Mouse (Mus musculus) embryonic facial prominence, embryonic 10.5 days (tissue): ENCODE data around the gene Gabarapl2. TPM values are rescaled to one million over a fixed set of nuclear protein-coding genes. Genes with fewer than 3 reads are reported as not detected.

Experiments
- DNase-seq: peaks from one replicate; pipeline ENCODE4 v3.0.0-alpha.2; 2017; ENCODE audit warnings: low spot score
- H3K27ac ChIP-seq: fragments of 300-500 bp; sonication (generic); replicated peaks from 2 replicates; pipeline ENCODE4 v1.5.1; 2016; ENCODE audit warnings: mild to moderate bottlenecking
- H3K27me3 ChIP-seq: fragments of 300-500 bp; sonication (generic); replicated peaks from 2 replicates; pipeline ENCODE4 v1.6.1; 2016; ENCODE audit warnings: low read depth, mild to moderate bottlenecking; ENCODE audit not compliant: poor library complexity, severe bottlenecking
- H3K36me3 ChIP-seq: fragments of 300-500 bp; sonication (generic); replicated peaks from 2 replicates; pipeline ENCODE4 v1.6.1; 2016; ENCODE audit warnings: mild to moderate bottlenecking, moderate library complexity
- H3K4me1 ChIP-seq: fragments of 300-500 bp; sonication (generic); 2 replicates; pipeline ENCODE4 v1.6.1; 2016
- H3K4me3 ChIP-seq: fragments of 300-500 bp; sonication (generic); 2 replicates; pipeline ENCODE4 v1.5.1; 2016; ENCODE audit warnings: mild to moderate bottlenecking, moderate library complexity
- H3K9me3 ChIP-seq: fragments of 300-500 bp; sonication (generic); 2 replicates; pipeline ENCODE4 v1.6.1; 2016; ENCODE audit warnings: mild to moderate bottlenecking
- WGBS: fragments of 180-500 bp; shearing (Covaris S2); methylation state at CpG from one replicate; pipeline ENCODE4 v1.1.7; 2016; 5-methylcytosine and 5-hydroxymethylcytosine counted together
- polyA plus RNA-seq: library from polyadenylated mRNA; unstranded; fragments of >200 nt; fragmentation: Nextera tagmentation; extraction: Ambion mirVana; gene quantifications from 2 replicates; pipeline ENCODE4 v1.2.1, GENCODE M21; 2016

The Gabarapl2 gene
- polyA plus RNA-seq, 1 experiment from 2014 or later, result 194 TPM

GRCm38 (mm10) chr8:111941101-111941454 lies 575 bp downstream of the Gabarapl2 start:
- H3K4me3 ChIP-seq, result peak overlapping the region; percentile 100
- H3K27me3 ChIP-seq, result no peaks in the 10 kb centered on the region
- peaks cover 20% of the 10 kb centered on the region for H3K4me1 ChIP-seq
- H3K27ac ChIP-seq, result peak overlapping the region; percentile 90
- under 1% methylated on average over 23 of the region's 23 CpGs for WGBS
- peak; percentile 72 for DNase-seq
- no peaks in the 10 kb centered on the region for H3K9me3 ChIP-seq
- peaks cover 43% of the 10 kb centered on the region for H3K36me3 ChIP-seq

GRCm38 (mm10) chr8:111943544-111943943 lies 3.0 kb downstream of the Gabarapl2 start:
- 85% methylated on average over 2 of the region's 2 CpGs for WGBS
- Histone ChIP-seq H3K27ac (no peak overlapping the region), H3K27me3 (no peaks in the 10 kb centered on the region), H3K36me3 (peaks cover 67% of the 10 kb centered on the region), H3K4me1 (peaks cover 20% of the 10 kb centered on the region), H3K4me3 (no peak overlapping the region), H3K9me3 (no peaks in the 10 kb centered on the region)
- no peak for DNase-seq

- no peak overlapping the region for H3K27ac ChIP-seq
- H3K9me3 ChIP-seq, result no peaks in the 10 kb centered on the region
- no peaks in the 10 kb centered on the region for H3K27me3 ChIP-seq
- no peak for DNase-seq
- peaks cover 97% of the 10 kb centered on the region for H3K36me3 ChIP-seq
- 90% methylated on average over 2 of the region's 2 CpGs for WGBS
- no peak overlapping the region for H3K4me3 ChIP-seq
- peaks cover 1% of the 10 kb centered on the region for H3K4me1 ChIP-seq
Observed at GRCm38 (mm10) chr8:111947144-111947543, 6.6 kb downstream of the Gabarapl2 start.

- 93% methylated on average over 8 of the region's 8 CpGs for WGBS
- H3K4me1 ChIP-seq, result no peaks in the 10 kb centered on the region
- H3K36me3 ChIP-seq, result peaks cover 92% of the 10 kb centered on the region
- H3K27me3 ChIP-seq, result no peaks in the 10 kb centered on the region
- no peak overlapping the region for H3K4me3 ChIP-seq
- no peaks in the 10 kb centered on the region for H3K9me3 ChIP-seq
- H3K27ac ChIP-seq, result no peak overlapping the region
- DNase-seq, result no peak
Observed at GRCm38 (mm10) chr8:111947954-111948353, 7.5 kb downstream of the Gabarapl2 start.

GRCm38 (mm10) chr8:111950846-111951245 lies 10.3 kb downstream of the Gabarapl2 start:
- Histone ChIP-seq H3K27me3 (no peaks in the 10 kb centered on the region), H3K27ac (no peak overlapping the region), H3K4me1 (no peaks in the 10 kb centered on the region), H3K4me3 (no peak overlapping the region), H3K36me3 (peaks cover 92% of the 10 kb centered on the region), H3K9me3 (no peaks in the 10 kb centered on the region)
- DNase-seq, result no peak
- WGBS, result 92% methylated on average over 3 of the region's 3 CpGs

GRCm38 (mm10) chr8:111951317-111951716 lies 10.8 kb downstream of the Gabarapl2 start:
- Histone ChIP-seq H3K4me1 (no peaks in the 10 kb centered on the region), H3K27ac (no peak overlapping the region), H3K36me3 (peaks cover 92% of the 10 kb centered on the region), H3K27me3 (no peaks in the 10 kb centered on the region), H3K4me3 (no peak overlapping the region), H3K9me3 (no peaks in the 10 kb centered on the region)
- 95% methylated on average over 7 of the region's 7 CpGs for WGBS
- no peak for DNase-seq

GRCm38 (mm10) chr8:111951936-111952335 lies 11.4 kb downstream of the Gabarapl2 start:
- peaks cover 92% of the 10 kb centered on the region for H3K36me3 ChIP-seq
- H3K27me3 ChIP-seq, result no peaks in the 10 kb centered on the region
- H3K27ac ChIP-seq, result no peak overlapping the region
- 96% methylated on average over 5 of the region's 5 CpGs for WGBS
- DNase-seq, result no peak
- H3K4me3 ChIP-seq, result no peak overlapping the region
- H3K4me1 ChIP-seq, result no peaks in the 10 kb centered on the region
- no peaks in the 10 kb centered on the region for H3K9me3 ChIP-seq

GRCm38 (mm10) chr8:111954844-111955594 lies 14.5 kb downstream of the Gabarapl2 start:
- no peaks in the 10 kb centered on the region for H3K27me3 ChIP-seq
- no peaks in the 10 kb centered on the region for H3K4me1 ChIP-seq
- H3K36me3 ChIP-seq, result peaks cover 93% of the 10 kb centered on the region
- 91% methylated on average over 4 of the region's 4 CpGs for WGBS
- DNase-seq, result no peak
- H3K4me3 ChIP-seq, result no peak overlapping the region
- H3K27ac ChIP-seq, result no peak overlapping the region
- H3K9me3 ChIP-seq, result no peaks in the 10 kb centered on the region

GRCm38 (mm10) chr8:111955879-111956278 lies 15.4 kb downstream of the Gabarapl2 start:
- Histone ChIP-seq H3K4me3 (no peak overlapping the region), H3K27me3 (no peaks in the 10 kb centered on the region), H3K9me3 (no peaks in the 10 kb centered on the region), H3K4me1 (no peaks in the 10 kb centered on the region), H3K36me3 (peaks cover 94% of the 10 kb centered on the region), H3K27ac (no peak overlapping the region)
- 93% methylated on average over 5 of the region's 5 CpGs for WGBS
- DNase-seq, result no peak

GRCm38 (mm10) chr8:111957231-111957630 lies 16.7 kb downstream of the Gabarapl2 start:
- DNase-seq, result no peak
- H3K4me1 ChIP-seq, result no peaks in the 10 kb centered on the region
- H3K27me3 ChIP-seq, result no peaks in the 10 kb centered on the region
- H3K4me3 ChIP-seq, result no peak overlapping the region
- H3K36me3 ChIP-seq, result peaks cover 83% of the 10 kb centered on the region
- H3K27ac ChIP-seq, result no peak overlapping the region
- WGBS, result 90% methylated on average over 2 of the region's 2 CpGs
- H3K9me3 ChIP-seq, result no peaks in the 10 kb centered on the region

GRCm38 (mm10) chr8:111960591-111961321 lies 20.3 kb downstream of the Gabarapl2 start:
- no peaks in the 10 kb centered on the region for H3K9me3 ChIP-seq
- 72% methylated on average over 15 of the region's 15 CpGs for WGBS

GRCm38 (mm10) chr8:111961330-111961729 lies 20.8 kb downstream of the Gabarapl2 start:
- no peak for DNase-seq
- Histone ChIP-seq H3K9me3 (no peaks in the 10 kb centered on the region), H3K27ac (no peak overlapping the region), H3K27me3 (no peaks in the 10 kb centered on the region), H3K36me3 (peaks cover 49% of the 10 kb centered on the region), H3K4me1 (peaks cover 9% of the 10 kb centered on the region; the same call in 1 of the 2 replicates), H3K4me3 (no peak overlapping the region)
- WGBS, result 68% methylated on average over 3 of the region's 3 CpGs

More at GRCm38 (mm10) chr8:111960591-111961321, 20.3 kb downstream of the Gabarapl2 start:
- no peak for DNase-seq
- Histone ChIP-seq H3K4me3 (no peak overlapping the region), H3K27ac (no peak overlapping the region), H3K36me3 (peaks cover 51% of the 10 kb centered on the region), H3K4me1 (peaks cover 9% of the 10 kb centered on the region; the same call in 1 of the 2 replicates), H3K27me3 (no peaks in the 10 kb centered on the region)

GRCm38 (mm10) chr8:111962589-111962988 lies 22.1 kb downstream of the Gabarapl2 start:
- H3K4me1 ChIP-seq, result peaks cover 9% of the 10 kb centered on the region; the same call in 1 of the 2 replicates
- no peak for DNase-seq
- no peaks in the 10 kb centered on the region for H3K27me3 ChIP-seq
- H3K36me3 ChIP-seq, result peaks cover 49% of the 10 kb centered on the region
- H3K4me3 ChIP-seq, result no peak overlapping the region
- 73% methylated on average over 1 of the region's 1 CpGs for WGBS
- no peak overlapping the region for H3K27ac ChIP-seq
- H3K9me3 ChIP-seq, result no peaks in the 10 kb centered on the region
